Mouse (Mus musculus) lung, embryonic 14.5 days (tissue): ENCODE measurements at regions not wholly inside any gene's neighbourhood (a gene's known extent, or its start where the extent isn't known, plus 50 kb on each side); places are given as distances from the start of the nearest gene placed in this dataset.

Experiments
- ATAC-seq: fragments of 200-750 bp; cut with Nextera tagmentation; 2 replicates; pipeline ENCODE4 v1.8.0; 2017; ENCODE audit warnings: mild to moderate bottlenecking, moderate TSS enrichment, moderate library complexity; ENCODE audit not compliant: insufficient read depth
- DNase-seq: peaks from one replicate; pipeline ENCODE4 v3.0.0-alpha.2; 2015
- H3K27ac ChIP-seq: fragments of 300-500 bp; sonication (generic); 2 replicates; pipeline ENCODE4 v1.5.1; 2014; ENCODE audit warnings: low read depth, mild to moderate bottlenecking, moderate library complexity
- H3K27me3 ChIP-seq: fragments of 300-500 bp; sonication (generic); 2 replicates; pipeline ENCODE4 v1.6.1; 2014; ENCODE audit warnings: low read length, control low read depth; ENCODE audit not compliant: insufficient read depth
- H3K36me3 ChIP-seq: fragments of 300-500 bp; sonication (generic); 2 replicates; pipeline ENCODE4 v1.6.1; 2014; ENCODE audit warnings: control low read depth; ENCODE audit not compliant: insufficient read depth
- H3K4me1 ChIP-seq: fragments of 300-500 bp; sonication (generic); 2 replicates; pipeline ENCODE4 v1.6.1; 2014; ENCODE audit warnings: antibody characterized with exemption, control low read depth; ENCODE audit not compliant: insufficient read depth
- H3K4me2 ChIP-seq: fragments of 300-500 bp; sonication (generic); 2 replicates; pipeline ENCODE4 v1.6.1; 2014; ENCODE audit warnings: mild to moderate bottlenecking
- H3K4me3 ChIP-seq: fragments of 300-500 bp; sonication (generic); 2 replicates; pipeline ENCODE4 v1.5.1; 2014; ENCODE audit warnings: low read depth, low read length
- H3K9ac ChIP-seq: fragments of 300-500 bp; sonication (generic); 2 replicates; pipeline ENCODE4 v1.6.1; 2014
- H3K9me3 ChIP-seq: fragments of 300-500 bp; sonication (generic); 2 replicates; pipeline ENCODE4 v1.6.1; 2016; ENCODE audit warnings: low read depth, low read length, control low read depth
- CTCF ChIP-seq: IDR thresholded peaks from 2 replicates; pipeline ENCODE4 v1.5.1; 2016; ENCODE audit warnings: antibody characterized with exemption, low read depth
- WGBS: fragments of 180-500 bp; shearing (Covaris S2); extraction: QIAGEN DNeasy Blood & Tissue Kit; methylation state at CpG from one replicate; pipeline ENCODE4 v1.1.7; 2014; 5-methylcytosine and 5-hydroxymethylcytosine counted together

GRCm38 (mm10) chr11:40884509-40884908 is 129.4 kb upstream of the Ccng1 start:
- WGBS = 80% methylated on average over 5 of the region's 5 CpGs
- Histone ChIP-seq H3K4me2 (no peak overlapping the region), H3K27me3 (no peaks in the 10 kb centered on the region), H3K9ac (no peak overlapping the region), H3K36me3 (no peaks in the 10 kb centered on the region), H3K27ac (no peak overlapping the region), H3K9me3 (no peaks in the 10 kb centered on the region), H3K4me3 (no peak overlapping the region), H3K4me1 (no peaks in the 10 kb centered on the region)
- no peak for TF ChIP-seq CTCF
- no peak for ATAC-seq
- no peak for DNase-seq

GRCm38 (mm10) chr11:40879589-40879988 is 124.5 kb upstream of the Ccng1 start:
- Histone ChIP-seq H3K27ac (no peak overlapping the region), H3K4me3 (no peak overlapping the region), H3K27me3 (no peaks in the 10 kb centered on the region), H3K4me1 (no peaks in the 10 kb centered on the region), H3K4me2 (no peak overlapping the region), H3K9me3 (no peaks in the 10 kb centered on the region), H3K36me3 (no peaks in the 10 kb centered on the region), H3K9ac (no peak overlapping the region)
- ATAC-seq (no peak), DNase-seq (no peak)
- no peak for TF ChIP-seq CTCF
- WGBS = 85% methylated on average over 5 of the region's 5 CpGs

GRCm38 (mm10) chr11:40873002-40873401 is 117.9 kb upstream of the Ccng1 start:
- TF ChIP-seq CTCF = no peak
- no peaks in the 10 kb centered on the region for H3K27me3 ChIP-seq
- H3K4me2 ChIP-seq = no peak overlapping the region
- ATAC-seq (no peak), DNase-seq (no peak)
- no peaks in the 10 kb centered on the region for H3K4me1 ChIP-seq
- H3K4me3 ChIP-seq = no peak overlapping the region
- H3K36me3 ChIP-seq = no peaks in the 10 kb centered on the region
- no peak overlapping the region for H3K27ac ChIP-seq
- H3K9ac ChIP-seq = no peak overlapping the region
- 75% methylated on average over 2 of the region's 2 CpGs for WGBS
- no peaks in the 10 kb centered on the region for H3K9me3 ChIP-seq

- H3K9me3 ChIP-seq = no peaks in the 10 kb centered on the region
- peak; percentile 73 for TF ChIP-seq CTCF
- no peaks in the 10 kb centered on the region for H3K4me1 ChIP-seq
- WGBS = 14% methylated on average over 2 of the region's 2 CpGs
- no peaks in the 10 kb centered on the region for H3K36me3 ChIP-seq
- no peaks in the 10 kb centered on the region for H3K27me3 ChIP-seq
- H3K4me2 ChIP-seq = no peak overlapping the region
- ATAC-seq = no peak
- H3K9ac ChIP-seq = no peak overlapping the region
- no peak overlapping the region for H3K4me3 ChIP-seq
- peak; percentile 83 for DNase-seq
- H3K27ac ChIP-seq = no peak overlapping the region
Observed at GRCm38 (mm10) chr11:40865694-40866093, 110.6 kb upstream of the Ccng1 start.

- Histone ChIP-seq H3K4me1 (no peaks in the 10 kb centered on the region), H3K36me3 (no peaks in the 10 kb centered on the region), H3K9me3 (no peaks in the 10 kb centered on the region), H3K4me3 (no peak overlapping the region), H3K4me2 (no peak overlapping the region), H3K9ac (no peak overlapping the region), H3K27ac (no peak overlapping the region), H3K27me3 (no peaks in the 10 kb centered on the region)
- WGBS = 82% methylated on average over 1 of the region's 1 CpGs
- DNase-seq (no peak), ATAC-seq (no peak)
- TF ChIP-seq CTCF = no peak
Observed at GRCm38 (mm10) chr11:40851361-40851760, 96.2 kb upstream of the Ccng1 start.

GRCm38 (mm10) chr11:40850652-40851092 is 95.6 kb upstream of the Ccng1 start:
- no peak overlapping the region for H3K4me3 ChIP-seq
- ATAC-seq (peak; percentile 96), DNase-seq (peak; percentile 71)
- no peak for TF ChIP-seq CTCF
- no peak overlapping the region for H3K9ac ChIP-seq
- 9% methylated on average over 4 of the region's 4 CpGs for WGBS
- no peaks in the 10 kb centered on the region for H3K36me3 ChIP-seq
- no peaks in the 10 kb centered on the region for H3K9me3 ChIP-seq
- no peaks in the 10 kb centered on the region for H3K4me1 ChIP-seq
- no peaks in the 10 kb centered on the region for H3K27me3 ChIP-seq
- H3K4me2 ChIP-seq = no peak overlapping the region
- H3K27ac ChIP-seq = no peak overlapping the region

GRCm38 (mm10) chr11:40846586-40846985 is 91.5 kb upstream of the Ccng1 start:
- TF ChIP-seq CTCF = no peak
- no peaks in the 10 kb centered on the region for H3K4me1 ChIP-seq
- H3K9ac ChIP-seq = no peak overlapping the region
- H3K27ac ChIP-seq = no peak overlapping the region
- no peak overlapping the region for H3K4me2 ChIP-seq
- no peak for ATAC-seq
- H3K27me3 ChIP-seq = no peaks in the 10 kb centered on the region
- 73% methylated on average over 1 of the region's 1 CpGs for WGBS
- no peak overlapping the region for H3K4me3 ChIP-seq
- no peaks in the 10 kb centered on the region for H3K9me3 ChIP-seq
- DNase-seq = no peak
- H3K36me3 ChIP-seq = no peaks in the 10 kb centered on the region

GRCm38 (mm10) chr11:40835393-40835792 is 80.3 kb upstream of the Ccng1 start:
- no peaks in the 10 kb centered on the region for H3K27me3 ChIP-seq
- no peak for ATAC-seq
- H3K9ac ChIP-seq = no peak overlapping the region
- DNase-seq = no peak
- H3K27ac ChIP-seq = no peak overlapping the region
- WGBS = 55% methylated on average over 4 of the region's 4 CpGs
- H3K9me3 ChIP-seq = no peaks in the 10 kb centered on the region
- no peak overlapping the region for H3K4me3 ChIP-seq
- no peaks in the 10 kb centered on the region for H3K36me3 ChIP-seq
- H3K4me2 ChIP-seq = no peak overlapping the region
- no peaks in the 10 kb centered on the region for H3K4me1 ChIP-seq
- no peak for TF ChIP-seq CTCF
